Mouse (Mus musculus) midbrain, embryonic 12.5 days (tissue): ENCODE data around the gene Gcm2. TPM values are rescaled to one million over a fixed set of nuclear protein-coding genes. Genes with fewer than 3 reads are reported as not detected.

Source experiments
- ATAC-seq: fragments of 200-750 bp; cut with Nextera tagmentation; 2 replicates; pipeline ENCODE4 v1.8.0; 2017; ENCODE audit warnings: low read depth, moderate TSS enrichment, moderate library complexity; ENCODE audit not compliant: low FRiP score
- H3K27ac ChIP-seq: fragments of 300-500 bp; sonication (generic); replicated peaks from 2 replicates; pipeline ENCODE4 v1.5.1; 2016; ENCODE audit warnings: mild to moderate bottlenecking
- H3K27me3 ChIP-seq: fragments of 300-500 bp; sonication (generic); 2 replicates; pipeline ENCODE4 v1.6.1; 2016; ENCODE audit warnings: mild to moderate bottlenecking
- H3K36me3 ChIP-seq: fragments of 300-500 bp; sonication (generic); 2 replicates; pipeline ENCODE4 v1.6.1; 2016
- H3K4me1 ChIP-seq: fragments of 300-500 bp; sonication (generic); 2 replicates; pipeline ENCODE4 v1.6.1; 2016
- H3K4me2 ChIP-seq: fragments of 300-500 bp; sonication (generic); replicated peaks from 2 replicates; pipeline ENCODE4 v1.6.1; 2016; ENCODE audit warnings: mild to moderate bottlenecking, moderate library complexity
- H3K4me3 ChIP-seq: fragments of 300-500 bp; sonication (generic); 2 replicates; pipeline ENCODE4 v1.5.1; 2016; ENCODE audit warnings: mild to moderate bottlenecking
- H3K9ac ChIP-seq: fragments of 300-500 bp; sonication (generic); replicated peaks from 2 replicates; pipeline ENCODE4 v1.6.1; 2016; ENCODE audit warnings: mild to moderate bottlenecking, moderate library complexity
- H3K9me3 ChIP-seq: fragments of 300-500 bp; sonication (generic); 2 replicates; pipeline ENCODE4 v1.6.1; 2016; ENCODE audit warnings: mild to moderate bottlenecking
- WGBS: fragments of 180-500 bp; shearing (Covaris S2); methylation state at CpG from one replicate; pipeline ENCODE4 v1.1.7; 2016; 5-methylcytosine and 5-hydroxymethylcytosine counted together
- polyA plus RNA-seq: library from polyadenylated mRNA; unstranded; fragments of >200 nt; fragmentation: Nextera tagmentation; extraction: Ambion mirVana; gene quantifications from 2 replicates; pipeline ENCODE4 v1.2.1, GENCODE M21; 2016

Gcm2 gene
- polyA plus RNA-seq, 1 experiment from 2014 or later: not detected

- Histone ChIP-seq H3K27ac (no peak overlapping the region), H3K9me3 (no peaks in the 10 kb centered on the region), H3K4me3 (peak overlapping the region; percentile 44), H3K36me3 (no peaks in the 10 kb centered on the region), H3K27me3 (peaks cover 62% of the 10 kb centered on the region), H3K4me2 (peak overlapping the region; percentile 73), H3K9ac (peak overlapping the region; percentile 31; the same call in 1 of the 2 replicates), H3K4me1 (peaks cover 15% of the 10 kb centered on the region)
- peak; percentile 73 for ATAC-seq
- WGBS: 7% methylated on average over 22 of the region's 24 CpGs
Measured at GRCm38 (mm10) chr13:41078690-41079420, 32.0 kb downstream of the Gcm2 start.

- Histone ChIP-seq H3K9me3 (no peaks in the 10 kb centered on the region), H3K27ac (no peak overlapping the region), H3K27me3 (peaks cover 62% of the 10 kb centered on the region), H3K4me1 (peaks cover 15% of the 10 kb centered on the region), H3K36me3 (no peaks in the 10 kb centered on the region), H3K4me3 (no peak overlapping the region), H3K4me2 (peak overlapping the region; percentile 73; the same call in 1 of the 2 replicates), H3K9ac (no peak overlapping the region)
- no peak for ATAC-seq
- 48% methylated on average over 9 of the region's 9 CpGs for WGBS
Measured at GRCm38 (mm10) chr13:41077921-41078320, 32.9 kb downstream of the Gcm2 start.

GRCm38 (mm10) chr13:41073819-41074218, 37.0 kb downstream of the Gcm2 start:
- Histone ChIP-seq H3K4me1 (peaks cover 9% of the 10 kb centered on the region), H3K9me3 (no peaks in the 10 kb centered on the region), H3K4me3 (no peak overlapping the region), H3K4me2 (no peak overlapping the region), H3K9ac (no peak overlapping the region), H3K36me3 (no peaks in the 10 kb centered on the region), H3K27me3 (peaks cover 26% of the 10 kb centered on the region), H3K27ac (no peak overlapping the region)
- no peak for ATAC-seq
- 88% methylated on average over 5 of the region's 5 CpGs for WGBS

GRCm38 (mm10) chr13:41071617-41072016, 39.2 kb downstream of the Gcm2 start:
- no peak for ATAC-seq
- Histone ChIP-seq H3K9me3 (no peaks in the 10 kb centered on the region), H3K9ac (no peak overlapping the region), H3K36me3 (no peaks in the 10 kb centered on the region), H3K27me3 (peaks cover 5% of the 10 kb centered on the region), H3K4me3 (no peak overlapping the region), H3K4me2 (no peak overlapping the region), H3K4me1 (no peaks in the 10 kb centered on the region), H3K27ac (no peak overlapping the region)
- 90% methylated on average over 11 of the region's 11 CpGs for WGBS

GRCm38 (mm10) chr13:41067618-41068017, 43.2 kb downstream of the Gcm2 start:
- WGBS: 98% methylated on average over 4 of the region's 4 CpGs
- Histone ChIP-seq H3K9me3 (no peaks in the 10 kb centered on the region), H3K9ac (no peak overlapping the region), H3K27ac (no peak overlapping the region), H3K4me2 (no peak overlapping the region), H3K27me3 (no peaks in the 10 kb centered on the region), H3K36me3 (no peaks in the 10 kb centered on the region), H3K4me1 (no peaks in the 10 kb centered on the region), H3K4me3 (no peak overlapping the region)
- ATAC-seq: no peak

- H3K27ac ChIP-seq: no peak overlapping the region
- no peak overlapping the region for H3K4me2 ChIP-seq
- H3K9me3 ChIP-seq: no peaks in the 10 kb centered on the region
- no peak overlapping the region for H3K4me3 ChIP-seq
- no peak overlapping the region for H3K9ac ChIP-seq
- no peaks in the 10 kb centered on the region for H3K36me3 ChIP-seq
- WGBS: 20% methylated on average over 5 of the region's 5 CpGs
- H3K27me3 ChIP-seq: peaks cover 21% of the 10 kb centered on the region
- H3K4me1 ChIP-seq: peaks cover 7% of the 10 kb centered on the region
- ATAC-seq: no peak
Measured at GRCm38 (mm10) chr13:41051965-41052364, 58.9 kb downstream of the Gcm2 start.

Other genes with a start within 250 kb of the Gcm2 start
- 78.5 and 82.8 TPM in 2 replicates for gene Pak1ip1, start 110.0 kb downstream of the Gcm2 start, polyA plus RNA-seq
- 140 and 151 TPM in 2 replicates for gene Tmem14c, start 94.7 kb downstream of the Gcm2 start, polyA plus RNA-seq
- 0.46 and 0.72 TPM in 2 replicates for gene Mak, start 31.3 kb downstream of the Gcm2 start, polyA plus RNA-seq
- not detected in 2 replicates for gene Sycp2l, start 3.3 kb upstream of the Gcm2 start, polyA plus RNA-seq
- 43.4 and 44.4 TPM in 2 replicates for gene Elovl2, start 109.4 kb upstream of the Gcm2 start, polyA plus RNA-seq
- 16.5 and 17.5 TPM in 2 replicates for gene Smim13, start 138.8 kb upstream of the Gcm2 start, polyA plus RNA-seq
- gene Gm17364, start 162.9 kb upstream of the Gcm2 start, polyA plus RNA-seq: not detected in 2 replicates